Mouse (Mus musculus) layer of hippocampus, adult 9-11 months (tissue): ENCODE data around the gene Txnrd2.

Experiments used
- DNase-seq: peaks from one replicate; pipeline ENCODE4 v3.0.0; 2022

Txnrd2 gene

GRCm38 (mm10) chr16:18426215-18426791 is at the start of gene Txnrd2:
Txnrd2 (plus strand) TSS chr16:18426384.
- peak; percentile 83 for DNase-seq

GRCm38 (mm10) chr16:18377203-18377602 is 49.0 kb upstream of the Txnrd2 start:
- no peak for DNase-seq

- no peak for DNase-seq
Measured at GRCm38 (mm10) chr16:18378489-18378888, 47.7 kb upstream of the Txnrd2 start.

GRCm38 (mm10) chr16:18379338-18380001 is 46.7 kb upstream of the Txnrd2 start:
- no peak for DNase-seq

DNA sequence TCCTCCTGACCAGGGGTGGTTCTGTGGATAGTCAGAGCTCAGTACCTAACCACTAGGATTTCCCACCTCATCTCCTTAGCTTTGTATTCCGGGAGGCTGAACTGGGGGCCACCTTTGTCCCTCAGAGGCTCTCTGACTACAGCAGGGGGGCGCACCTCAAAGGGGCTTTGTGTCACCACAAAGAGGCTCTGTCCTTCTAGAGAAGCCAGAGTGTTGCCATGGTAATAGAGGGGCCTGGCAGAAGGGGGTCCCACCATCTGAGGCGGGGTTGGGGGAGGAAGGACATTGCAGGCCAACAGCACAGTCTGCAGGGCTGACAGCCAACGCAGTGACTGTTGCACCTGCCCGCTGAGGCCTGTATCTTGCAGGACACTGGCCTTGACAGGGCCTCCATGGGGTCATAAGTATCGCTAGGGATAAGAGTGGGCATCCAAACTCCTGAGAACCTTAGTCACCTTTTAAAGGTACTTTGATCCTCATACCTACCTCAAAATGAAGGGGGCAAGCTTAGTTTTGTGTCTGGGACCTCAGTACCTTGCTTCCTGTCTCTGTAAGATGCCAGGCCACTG is 45.6 kb upstream of the Txnrd2 start:
- no peak for DNase-seq

- DNase-seq, result no peak
Measured at GRCm38 (mm10) chr16:18381621-18382258, 44.4 kb upstream of the Txnrd2 start.

GRCm38 (mm10) chr16:18383045-18383726 is 43.0 kb upstream of the Txnrd2 start:
- no peak for DNase-seq

GRCm38 (mm10) chr16:18383756-18384155 is 42.4 kb upstream of the Txnrd2 start:
- no peak for DNase-seq

DNA sequence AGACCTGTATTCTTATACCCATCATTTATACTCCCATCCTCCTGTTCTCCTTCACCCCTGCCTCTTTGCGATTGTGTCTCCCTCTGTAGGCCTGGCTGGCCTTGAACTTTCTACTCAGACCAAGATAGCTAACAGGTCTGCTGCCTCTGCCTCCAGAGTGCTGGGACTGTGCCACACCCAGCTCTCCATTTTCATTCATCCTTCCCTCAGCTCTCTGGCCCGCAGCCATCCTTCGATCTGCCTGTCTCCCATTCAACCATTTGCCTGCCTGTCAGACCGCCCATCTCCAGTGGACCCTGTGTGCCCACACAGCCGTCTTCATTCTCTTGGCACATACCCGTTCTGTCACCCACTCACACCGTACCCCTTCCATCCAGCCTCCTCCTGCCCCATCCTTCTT is 42.0 kb upstream of the Txnrd2 start:
- no peak for DNase-seq

GRCm38 (mm10) chr16:18384659-18385058 is 41.5 kb upstream of the Txnrd2 start:
- DNase-seq, result no peak

- DNase-seq, result no peak
Measured at GRCm38 (mm10) chr16:18385411-18385810, 40.8 kb upstream of the Txnrd2 start.

GRCm38 (mm10) chr16:18386451-18386850 is 39.7 kb upstream of the Txnrd2 start:
- no peak for DNase-seq

DNA sequence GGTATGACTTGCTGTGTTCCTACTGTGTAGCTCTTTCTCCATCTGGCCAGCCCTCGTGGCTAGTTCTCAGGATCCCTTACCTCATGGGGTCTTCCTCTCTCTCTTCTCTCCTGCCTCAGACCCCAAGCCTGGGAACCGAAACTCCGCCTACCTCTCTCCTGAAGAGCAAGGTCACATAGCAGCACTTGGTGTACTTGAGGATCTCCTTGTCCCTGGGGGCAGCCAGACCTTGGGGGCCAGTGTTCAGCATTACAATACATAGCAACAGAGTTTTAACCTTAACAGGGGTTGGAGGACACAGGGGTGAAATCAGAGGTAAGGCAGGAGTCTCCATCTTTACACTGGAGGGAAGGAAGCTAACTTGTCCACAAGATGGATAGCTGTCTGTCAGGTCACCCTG is 39.2 kb upstream of the Txnrd2 start:
- no peak for DNase-seq

DNA sequence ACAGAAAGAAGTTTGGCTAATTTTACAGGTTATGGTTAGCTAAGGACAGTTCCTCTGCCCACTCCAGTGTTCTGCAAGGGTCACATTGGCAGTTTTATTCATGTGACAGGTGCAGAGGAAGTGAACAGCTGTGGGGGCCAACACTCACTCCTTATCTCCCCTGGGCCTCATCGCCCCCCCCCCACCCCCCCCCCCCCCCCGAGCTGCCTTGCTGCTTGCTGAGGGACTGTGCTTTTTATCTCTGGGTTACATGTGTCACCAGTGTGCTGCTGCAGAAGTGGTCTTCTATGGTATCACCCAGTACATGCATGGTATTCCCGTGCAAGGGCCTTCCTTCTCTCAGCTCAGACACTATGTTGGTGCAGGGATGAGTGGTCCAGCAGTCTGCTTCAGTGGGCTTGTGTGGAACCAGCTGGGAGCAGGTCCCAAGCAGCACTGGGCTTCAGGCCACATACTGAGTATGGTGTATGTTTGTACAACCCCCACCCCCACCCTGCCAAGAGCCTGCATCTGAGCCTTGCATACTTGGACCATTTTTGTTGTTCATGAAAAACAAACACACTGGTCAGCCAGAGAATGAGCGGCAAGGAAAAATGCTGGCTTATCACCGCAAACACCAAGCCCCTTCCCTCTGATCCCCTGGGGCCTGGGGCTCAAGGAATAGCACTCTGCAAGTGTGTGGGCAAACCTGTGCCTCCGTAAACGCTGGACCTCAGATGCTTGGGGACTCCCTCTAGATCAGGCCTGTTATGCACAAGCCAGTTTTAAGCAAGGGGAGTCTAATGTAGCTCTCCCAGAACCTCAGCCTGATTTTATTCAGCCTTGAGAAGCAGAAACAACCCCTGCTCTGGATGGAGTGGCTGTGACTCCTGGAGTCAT is 38.2 kb upstream of the Txnrd2 start:
- peak; percentile 1 for DNase-seq

DNA sequence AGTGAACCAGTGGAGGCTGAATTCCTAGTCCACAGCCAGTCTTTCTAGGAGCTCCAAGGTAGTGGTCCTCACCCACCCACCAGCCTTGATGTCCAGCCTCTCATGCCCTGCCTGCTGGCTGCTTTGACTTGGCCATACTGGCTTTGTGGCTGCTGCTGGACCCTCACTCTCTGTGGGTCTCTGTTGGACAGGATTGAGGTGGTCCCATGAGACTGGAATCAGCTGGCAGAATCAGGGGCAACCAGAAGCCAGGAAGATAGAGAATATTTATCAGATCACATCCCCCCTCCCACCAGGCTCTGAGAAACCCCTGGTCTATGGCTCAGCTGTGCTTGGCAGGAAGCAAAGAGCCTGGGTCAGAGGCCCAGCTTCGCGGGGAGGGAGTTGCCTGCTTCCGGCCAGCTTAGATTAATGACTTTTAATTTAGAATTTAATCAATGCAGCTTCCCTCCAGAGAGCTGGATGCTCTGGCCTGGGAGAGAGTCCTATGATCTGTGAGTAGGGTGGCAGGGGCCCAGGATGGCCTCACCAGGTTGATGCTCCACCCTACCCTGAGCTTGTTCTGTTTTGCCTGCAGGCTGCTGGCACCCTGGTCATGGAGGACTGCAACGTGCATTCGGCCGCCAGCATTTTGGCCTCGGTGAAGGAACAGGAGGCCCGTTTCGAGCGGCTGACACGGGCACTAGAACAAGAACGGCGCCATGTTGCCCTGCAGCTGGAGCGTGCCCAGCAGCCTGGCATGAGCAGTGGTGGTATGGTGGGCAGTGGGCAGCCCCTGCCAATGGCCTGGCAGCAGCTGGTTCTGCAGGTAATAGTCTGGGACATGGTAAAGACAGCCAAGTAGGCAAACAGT is 37.4 kb upstream of the Txnrd2 start:
- peak; percentile 1 for DNase-seq

GRCm38 (mm10) chr16:18390399-18390798 is 35.8 kb upstream of the Txnrd2 start:
- DNase-seq, result no peak

- DNase-seq, result no peak
Measured at GRCm38 (mm10) chr16:18391127-18391526, 35.1 kb upstream of the Txnrd2 start.

GRCm38 (mm10) chr16:18391728-18392127 is 34.5 kb upstream of the Txnrd2 start:
- DNase-seq, result no peak

GRCm38 (mm10) chr16:18392469-18393426 is 33.4 kb upstream of the Txnrd2 start:
- DNase-seq, result peak; percentile 86

DNA sequence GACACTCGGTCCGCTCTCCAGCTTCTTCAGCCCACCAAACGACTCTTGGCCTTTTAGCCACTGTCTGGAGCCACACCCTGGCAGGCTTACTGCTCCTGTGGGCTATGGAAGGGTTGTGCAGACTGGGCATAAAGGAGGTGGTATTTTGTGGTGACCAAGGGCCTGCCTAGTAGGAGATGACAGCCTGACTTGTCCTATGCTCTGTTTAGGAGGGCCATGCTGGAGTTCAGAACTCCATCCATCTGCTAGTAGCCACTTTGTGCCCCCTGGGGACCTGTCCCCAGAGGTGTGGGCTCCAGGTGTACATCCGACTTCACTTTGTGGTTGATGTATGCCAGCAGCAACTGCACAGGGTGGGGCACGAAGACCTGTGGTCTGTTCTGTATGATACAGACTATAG is 32.6 kb upstream of the Txnrd2 start:
- no peak for DNase-seq
